Mouse (Mus musculus) heart, postnatal 14 days (tissue): ENCODE data around the gene Schip1. TPM values are rescaled to one million over a fixed set of nuclear protein-coding genes. Genes with fewer than 3 reads are reported as not detected.
A peak's percentile ranks its signal among the peaks of the same experiment; 100 is the strongest.
"Not testable (repeated sequence)": the region's sequence is repeated elsewhere in the genome, so short reads cannot be mapped to it uniquely, and the experiment has no call there.

Experiments
- DNase-seq, 2 experiments: peaks; one replicate each; pipeline ENCODE4 v3.0.0; 2021 to 2022
- intact Hi-C: fragments of 180-260 bp; cut with DNase I; formaldehyde crosslinking; loops from one replicate; pipeline ENCODE4 v1.15.1; 2025
- long read RNA-seq, 2 experiments: library from polyadenylated mRNA; stranded (forward); transcript quantifications; one replicate each; pipeline ENCODE4 v2.0.0; 2021
- total RNA-seq, 2 experiments: library from RNA; stranded (reverse); gene quantifications; 2 replicates each; pipeline ENCODE4 v1.2.3; 2021

The Schip1 gene
- total RNA-seq = 100 to 1,000 TPM; 199 to 209 TPM
- long read RNA-seq, experiment 1, transcript Schip1-207 (7 exons, 1,557 nt) = major isoform, 267 of 324 reads
- long read RNA-seq, experiment 1, transcript Schip1-206 (8 exons, 2,156 nt) = minor isoform, 18 of 324 reads
- long read RNA-seq, experiment 1, transcript Schip1-205 (8 exons, 2,059 nt) = minor isoform, 14 of 324 reads
- long read RNA-seq, experiment 1, partial matches to known transcripts = 14 of 324 reads
- long read RNA-seq, experiment 1, other reads (novel, unspliced or antisense) = 10 of 324 reads
- long read RNA-seq, experiment 2, transcript Schip1-207 (7 exons, 1,557 nt) = major isoform, 212 of 256 reads
- long read RNA-seq, experiment 2, transcript Schip1-206 (8 exons, 2,156 nt) = minor isoform, 8 of 256 reads
- long read RNA-seq, experiment 2, transcript Schip1-205 (8 exons, 2,059 nt) = minor isoform, 16 of 256 reads
- long read RNA-seq, experiment 2, partial matches to known transcripts = 7 of 256 reads
- long read RNA-seq, experiment 2, other reads (novel, unspliced or antisense) = 12 of 256 reads

DNA sequence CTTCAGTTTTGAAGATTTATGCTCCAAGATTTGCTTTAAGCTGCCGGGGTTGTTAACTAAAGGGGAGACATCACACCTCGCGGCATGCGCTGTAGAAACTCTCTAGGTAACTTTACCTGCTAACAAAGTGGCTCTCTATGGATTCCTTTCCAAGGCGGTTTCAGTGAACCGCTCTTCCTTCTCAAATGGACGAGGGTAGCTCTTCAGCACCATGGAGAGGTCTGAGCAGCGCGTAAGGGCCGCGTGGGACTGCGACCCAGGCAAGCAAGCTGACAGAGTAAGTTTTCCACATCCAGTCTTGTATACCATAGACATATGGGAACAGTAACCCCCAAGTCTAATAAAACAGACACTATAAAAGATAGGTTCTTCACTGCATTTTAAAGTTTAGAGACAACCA lies at the start of gene Schip1:
Gene Schip1, plus strand, starts transcription at position 72 of the 400 bp plus-strand sequence.
- peak; percentile 51 to 70 for DNase-seq
- intact Hi-C loops = no loop called here

- intact Hi-C loops = no loop called here
- no peak for DNase-seq
Observed at GRCm38 (mm10) chr3:68015786-68016185, 48.8 kb upstream of the Schip1 start.

GRCm38 (mm10) chr3:68019401-68019800 lies 45.2 kb upstream of the Schip1 start:
- intact Hi-C loops = no loop called here
- DNase-seq = no peak

DNA sequence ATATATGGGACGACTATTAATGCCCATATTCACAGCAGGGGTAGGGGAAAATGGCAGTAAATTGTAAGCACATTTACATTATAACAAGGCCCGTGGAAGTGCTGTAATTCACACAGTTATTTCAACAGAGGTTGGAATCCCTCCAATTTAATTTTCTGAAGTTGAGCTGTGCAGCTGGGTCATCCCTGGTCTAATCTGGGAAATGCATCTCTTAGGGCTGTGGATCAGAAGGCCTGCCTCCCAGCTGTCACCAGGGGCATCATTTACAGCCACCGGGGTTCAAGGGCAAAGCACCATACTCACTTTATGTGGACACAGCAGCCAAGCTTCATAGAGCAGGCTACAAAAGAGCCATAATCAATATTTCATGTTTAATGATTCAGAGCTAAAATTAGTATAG lies 28.5 kb upstream of the Schip1 start:
- intact Hi-C loops = no loop called here
- no peak for DNase-seq

DNA sequence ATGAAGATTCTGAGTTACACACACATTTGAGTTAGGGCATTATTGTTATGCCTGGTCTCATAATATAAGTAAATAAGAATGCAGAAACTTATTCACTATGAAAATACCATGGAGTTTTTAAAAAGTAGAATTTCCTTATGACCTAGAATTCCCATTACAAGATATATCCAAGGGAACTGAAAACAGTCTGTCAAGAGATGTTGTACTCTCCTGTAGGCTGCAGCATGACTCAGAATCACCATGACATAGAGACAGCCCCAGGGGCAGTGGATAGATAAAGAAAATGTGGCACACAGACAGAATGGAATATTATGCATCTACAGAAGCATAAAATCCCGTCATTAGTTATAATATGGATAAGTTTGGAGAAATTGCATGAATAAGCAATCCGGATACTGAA lies 21.7 kb upstream of the Schip1 start:
- intact Hi-C loops = loop anchor here (10.0 kb wide), 1 partner anchor 688 kb away; no protein-coding TSS in a partner anchor
- no peak for DNase-seq

DNA sequence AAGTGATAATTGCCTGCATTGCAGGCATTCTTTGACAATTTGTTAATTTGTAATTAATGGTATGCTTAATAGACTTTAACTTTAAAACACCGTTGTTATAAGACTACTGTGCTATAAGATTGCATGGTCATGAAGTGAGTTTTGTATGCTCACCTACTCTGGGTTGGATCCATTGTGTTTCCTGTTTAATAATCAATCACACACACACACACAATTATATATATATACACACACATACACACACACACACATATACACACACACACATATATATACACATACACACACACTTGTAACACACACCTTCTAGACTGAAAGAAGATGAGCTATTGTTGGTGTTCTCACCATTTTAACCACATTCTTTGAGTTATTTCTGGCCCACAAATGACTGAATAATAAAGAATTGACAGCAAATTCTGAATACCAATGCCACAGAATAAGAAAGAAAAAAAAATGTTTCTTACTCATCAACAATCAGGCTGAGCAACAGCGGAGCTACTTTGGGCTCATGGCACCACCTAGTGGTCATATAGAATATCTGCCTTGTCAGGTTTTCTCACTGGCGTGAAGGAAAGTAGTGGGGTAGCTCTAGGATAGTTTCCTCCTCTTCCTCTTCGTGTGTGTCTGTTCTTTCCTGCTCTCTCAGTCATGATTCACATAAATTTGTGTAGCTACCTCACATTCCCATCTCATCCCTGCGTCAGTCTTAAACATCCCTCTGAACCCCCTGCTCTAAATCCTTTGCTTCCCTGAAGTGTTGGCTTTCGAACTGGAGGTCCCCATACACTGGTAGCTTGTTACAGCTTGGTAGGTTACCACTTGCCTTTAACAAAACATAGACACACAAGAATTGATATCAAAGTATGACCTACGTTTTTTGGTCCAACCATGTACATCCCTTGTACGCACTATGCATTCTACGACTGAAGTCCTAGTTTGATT lies 18.9 kb upstream of the Schip1 start:
- intact Hi-C loops = loop anchor here (1.0 to 10.0 kb wide), 3 partner anchors 421 to 691 kb away; no protein-coding TSS in a partner anchor
- peak in 1 of 2 experiments; percentile 36 for DNase-seq

DNA sequence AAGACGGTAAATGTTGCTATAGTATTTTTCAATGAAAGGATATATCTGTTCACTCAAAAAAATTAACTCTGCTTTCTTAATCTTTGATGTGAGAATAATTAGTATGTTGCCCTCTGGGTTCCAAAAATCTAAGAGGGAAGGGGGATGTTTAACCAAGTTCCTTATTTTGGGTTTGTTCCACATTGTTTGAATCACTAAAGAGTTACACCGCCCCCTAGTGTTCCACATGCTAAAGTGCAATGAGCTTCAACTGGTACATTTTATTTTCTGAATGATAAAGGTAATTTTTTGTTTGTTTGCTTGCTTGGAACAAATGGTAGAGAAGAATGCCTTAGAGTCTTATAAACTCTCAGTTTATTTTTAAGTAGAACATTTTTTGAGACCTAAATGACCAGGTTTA lies 11.1 kb upstream of the Schip1 start:
- intact Hi-C loops = no loop called here

GRCm38 (mm10) chr3:68055071-68055470 lies 9.5 kb upstream of the Schip1 start:
- intact Hi-C loops = no loop called here
- no peak for DNase-seq

More for the DNA sequence above, 11.1 kb upstream of the Schip1 start:
- DNase-seq = peak in 1 of 2 experiments; percentile 19

GRCm38 (mm10) chr3:68056373-68057275 lies 8.0 kb upstream of the Schip1 start:
- DNase-seq = peak; percentile 77 to 87
- intact Hi-C loops = loop anchor here (2.0 kb wide), 1 partner anchor 486 kb away; no protein-coding TSS in a partner anchor

GRCm38 (mm10) chr3:68059162-68059800 lies 5.3 kb upstream of the Schip1 start:
- peak in 1 of 2 experiments; percentile 25 for DNase-seq
- intact Hi-C loops = loop anchor here (2.0 kb wide), 1 partner anchor 650 kb away; no protein-coding TSS in a partner anchor

GRCm38 (mm10) chr3:68071395-68072386 lies 7.1 kb downstream of the Schip1 start:
- intact Hi-C loops = no loop called here
- no peak for DNase-seq

GRCm38 (mm10) chr3:68077406-68077805 lies 12.8 kb downstream of the Schip1 start:
- intact Hi-C loops = no loop called here
- DNase-seq = no peak

DNA sequence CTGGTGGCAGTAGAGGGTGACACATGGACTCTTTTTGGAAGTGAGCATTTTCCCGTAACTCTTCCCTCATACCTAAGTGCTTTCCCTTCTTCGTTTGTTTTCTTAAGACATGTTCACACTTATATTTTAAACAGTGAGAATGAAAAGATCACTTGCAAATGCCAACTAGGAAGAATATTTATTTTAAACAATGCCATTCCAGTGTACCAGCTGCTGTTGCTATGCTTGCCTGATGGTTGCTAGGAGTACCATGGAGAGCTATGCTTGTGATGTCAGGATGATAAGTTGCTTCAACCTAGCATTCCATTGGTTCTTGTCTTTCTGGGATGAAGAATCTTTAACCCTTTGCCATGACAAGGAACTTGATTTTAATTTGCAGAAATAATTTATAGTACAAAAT lies 20.4 kb downstream of the Schip1 start:
- intact Hi-C loops = no loop called here
- DNase-seq = no peak

GRCm38 (mm10) chr3:68092108-68092507 lies 27.5 kb downstream of the Schip1 start:
- DNase-seq = no peak

DNA sequence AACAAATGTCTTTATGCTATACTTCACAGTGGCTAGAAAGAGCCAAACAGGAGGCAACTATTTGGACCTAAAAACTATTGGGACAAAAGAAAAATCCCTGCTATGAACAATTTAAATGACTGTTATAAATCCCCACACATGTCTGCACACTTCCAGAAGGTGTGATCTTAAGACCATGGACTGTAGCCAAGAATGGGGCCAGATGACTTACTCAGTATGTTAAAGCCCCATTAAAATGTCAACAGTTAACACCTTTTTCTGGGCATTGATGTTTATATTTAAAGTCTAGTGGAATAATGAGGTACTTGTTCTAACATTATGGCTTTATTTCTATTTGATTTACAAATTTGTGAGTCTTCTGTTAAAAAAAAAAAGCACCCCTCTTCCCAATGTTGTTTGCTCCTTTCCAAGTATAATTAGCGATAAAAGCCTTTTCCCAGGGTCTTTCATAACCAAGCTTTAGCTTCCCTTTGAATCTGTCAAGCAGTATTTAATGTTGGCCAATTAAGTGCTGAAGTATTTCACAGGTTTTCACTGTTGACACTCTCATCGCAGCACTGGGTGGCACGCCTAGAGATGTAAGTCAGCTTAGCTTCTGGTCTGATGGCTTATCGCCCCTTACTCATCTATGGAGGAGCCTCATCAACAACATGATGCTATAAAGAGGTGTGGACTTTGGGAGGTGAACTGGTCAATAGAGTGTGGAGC lies 32.3 kb downstream of the Schip1 start:
- intact Hi-C loops = no loop called here
- no peak for DNase-seq

More at GRCm38 (mm10) chr3:68092108-68092507, 27.5 kb downstream of the Schip1 start:
- intact Hi-C loops = no loop called here

- not testable (repeated sequence) for DNase-seq
Observed at GRCm38 (mm10) chr3:68099561-68099960, 35.0 kb downstream of the Schip1 start.

DNA sequence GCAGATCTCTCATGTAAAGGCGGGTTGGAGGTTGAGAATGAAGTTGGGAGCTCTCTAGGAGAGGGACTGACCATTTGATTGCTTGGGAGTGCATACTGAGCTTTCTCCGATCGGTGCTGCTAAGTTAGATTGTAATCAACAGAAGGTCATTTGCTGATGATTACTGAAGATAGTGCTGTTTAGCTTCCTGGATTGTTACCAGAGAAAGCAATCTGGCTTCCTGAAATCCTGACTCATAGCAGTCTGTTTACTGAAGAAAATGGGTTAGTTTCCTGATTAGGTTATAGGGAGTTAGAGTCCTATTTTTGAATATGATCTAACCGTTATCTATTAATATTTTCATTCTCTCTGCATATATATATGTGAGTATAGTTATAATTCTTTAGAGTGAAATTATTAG lies 36.7 kb downstream of the Schip1 start:
- DNase-seq = no peak
- intact Hi-C loops = no loop called here

More at GRCm38 (mm10) chr3:68099561-68099960, 35.0 kb downstream of the Schip1 start:
- intact Hi-C loops = not testable (repeated sequence)
